Mouse (Mus musculus): ENCODE measurements around the gene Minpp1.

- no peak for TF ChIP-seq CTCF (IDR thresholded peaks at IDR 0.05)
- TF ChIP-seq EP300 (IDR thresholded peaks at IDR 0.05): no peak
Observed at GRCm38 (mm10) chr19:32548202-32548601, 62.6 kb downstream of the Minpp1 start.
